Mouse (Mus musculus) Patski (cell line): ENCODE measurements around the gene Nr5a1. TPM values are rescaled to one million over a fixed set of nuclear protein-coding genes. Genes with fewer than 3 reads are reported as not detected.

Experiments
- ATAC-seq: fragments of 100-300 bp; one replicate; pipeline ENCODE4 v1.8.0; 2021
- CTCF ChIA-PET: fragments of 350-600 bp; sonication (Branson Sonifier 250); formaldehyde crosslinking; loops from one replicate; lab custom pipeline; 2022; ENCODE audit warnings: inconsistent platforms; lab: Charles Lee
- POLR2A ChIA-PET: fragments of 350-600 bp; sonication (Branson Sonifier 250); formaldehyde crosslinking; loops from one replicate; lab custom pipeline; 2022; ENCODE audit warnings: antibody characterized with exemption, inconsistent platforms; lab: Charles Lee
- DNase-seq: peaks from one replicate; pipeline ENCODE4 v3.0.0-alpha.2; 2011; ENCODE audit warnings: low read depth, low spot score
- H3K27me3 ChIP-seq: fragments of 371-371 bp; one replicate; pipeline ENCODE4 v1.5.1; 2021
- CTCF ChIP-seq: fragments of 100-300 bp; IDR thresholded peaks from one replicate; pipeline ENCODE4 v1.5.1; 2021
- in situ Hi-C: fragments of 300-500 bp; cut with MboI; formaldehyde crosslinking; loops from 3 replicates; pipeline ENCODE4 v1.11.1; 2018; ENCODE audit warnings: low pct_unique_long_range_greater_than_20kb, mixed read lengths
- polyA plus RNA-seq: library from polyadenylated mRNA; unstranded; gene quantifications from one replicate; pipeline ENCODE4 v1.2.3, GENCODE M21; 2021

Nr5a1 gene
- polyA plus RNA-seq, 1 experiment from 2014 or later = not detected

GRCm38 (mm10) chr2:38653293-38653619 lies 61.1 kb downstream of the Nr5a1 start:
- POLR2A ChIA-PET = interaction anchor here (0.9 kb wide), 1 partner anchor 29 kb away, joined by 3 read pairs; no protein-coding TSS in a partner anchor
- no peaks in the 10 kb centered on the region for H3K27me3 ChIP-seq
- DNase-seq (no peak), ATAC-seq (no peak)
- in situ Hi-C loops = no loop called here
- no peak for TF ChIP-seq CTCF
- CTCF ChIA-PET = interaction anchor here (1.5 kb wide), 1 partner anchor 39 kb away, joined by 3 read pairs; no protein-coding TSS in a partner anchor

GRCm38 (mm10) chr2:38652565-38653292 lies 61.6 kb downstream of the Nr5a1 start:
- TF ChIP-seq CTCF = no peak
- in situ Hi-C loops = no loop called here
- ATAC-seq = no peak
- ChIA-PET CTCF (interaction anchor here (1.5 kb wide), 1 partner anchor 39 kb away, joined by 3 read pairs; no protein-coding TSS in a partner anchor), POLR2A (no interaction called here)
- no peaks in the 10 kb centered on the region for H3K27me3 ChIP-seq
- peak; percentile 30 for DNase-seq

GRCm38 (mm10) chr2:38652098-38652497 lies 62.2 kb downstream of the Nr5a1 start:
- in situ Hi-C loops = no loop called here
- DNase-seq (no peak), ATAC-seq (no peak)
- no peak for TF ChIP-seq CTCF
- CTCF ChIA-PET = interaction anchor here (1.5 kb wide), 1 partner anchor 38 kb away, joined by 3 read pairs; no protein-coding TSS in a partner anchor
- POLR2A ChIA-PET = no interaction called here
- H3K27me3 ChIP-seq = no peaks in the 10 kb centered on the region

GRCm38 (mm10) chr2:38650340-38650739 lies 64.0 kb downstream of the Nr5a1 start:
- no peak for TF ChIP-seq CTCF
- ChIA-PET POLR2A (no interaction called here), CTCF (no interaction called here)
- H3K27me3 ChIP-seq = no peaks in the 10 kb centered on the region
- in situ Hi-C loops = no loop called here
- no peak for ATAC-seq
- no peak for DNase-seq

- CTCF ChIA-PET = interaction anchor here (1.4 to 2.4 kb wide), 3 partner anchors 10 to 35 kb away, joined by 4 to 8 read pairs (median 7); no protein-coding TSS in a partner anchor
- in situ Hi-C loops = loop anchor here (10.0 kb wide), 1 partner anchor 357 kb away; the partner anchor contains the start of genes Arpc5l and Rpl35
- no peak for ATAC-seq
Observed at GRCm38 (mm10) chr2:38647661-38648060, 66.7 kb downstream of the Nr5a1 start.

GRCm38 (mm10) chr2:38647201-38647606 lies 67.1 kb downstream of the Nr5a1 start:
- ATAC-seq = no peak
- H3K27me3 ChIP-seq = no peaks in the 10 kb centered on the region
- in situ Hi-C loops = loop anchor here (10.0 kb wide), 1 partner anchor 358 kb away; the partner anchor contains the start of genes Arpc5l and Rpl35
- no peak for DNase-seq
- POLR2A ChIA-PET = no interaction called here
- CTCF ChIA-PET = interaction anchor here (1.4 to 2.4 kb wide), 4 partner anchors 10 to 35 kb away, joined by 4 to 8 read pairs (median 6); no protein-coding TSS in a partner anchor
- TF ChIP-seq CTCF = no peak

More at GRCm38 (mm10) chr2:38647661-38648060, 66.7 kb downstream of the Nr5a1 start:
- peak; percentile 25 for DNase-seq
- TF ChIP-seq CTCF = no peak
- no peaks in the 10 kb centered on the region for H3K27me3 ChIP-seq
- POLR2A ChIA-PET = no interaction called here

GRCm38 (mm10) chr2:38645936-38646335 lies 68.4 kb downstream of the Nr5a1 start:
- DNase-seq = no peak
- in situ Hi-C loops = loop anchor here (10.0 kb wide), 1 partner anchor 359 kb away; the partner anchor contains the start of genes Arpc5l and Rpl35
- CTCF ChIA-PET = interaction anchor here (0.6 to 2.6 kb wide), 14 partner anchors 8 to 214 kb away, joined by 3 to 16 read pairs (median 4); no protein-coding TSS in a partner anchor
- POLR2A ChIA-PET = interaction anchor here (1.1 kb wide), 1 partner anchor 11 kb away, joined by 3 read pairs; no protein-coding TSS in a partner anchor
- peak; percentile 83 for TF ChIP-seq CTCF
- peak; percentile 88 for ATAC-seq
- no peaks in the 10 kb centered on the region for H3K27me3 ChIP-seq

GRCm38 (mm10) chr2:38643625-38644427 lies 70.5 kb downstream of the Nr5a1 start, which contains the start of gene Psmb7:
TSS of gene Psmb7 (minus strand) at chr2:38644087.
- ChIA-PET POLR2A (no interaction called here), CTCF (no interaction called here)
- in situ Hi-C loops = loop anchor here (10.0 kb wide), 1 partner anchor 361 kb away; the partner anchor contains the start of genes Arpc5l and Rpl35
- H3K27me3 ChIP-seq = no peaks in the 10 kb centered on the region
- ATAC-seq (peak; percentile 24), DNase-seq (peak; percentile 67)
- TF ChIP-seq CTCF = no peak

Other genes with a start within 250 kb of the Nr5a1 start
- gene Nek6, start 202.9 kb downstream of the Nr5a1 start, polyA plus RNA-seq = 157 TPM
- gene Psmb7, start 70.5 kb downstream of the Nr5a1 start, polyA plus RNA-seq = 269 TPM
- 4.9 TPM for gene Nr6a1, start 213.1 kb upstream of the Nr5a1 start, polyA plus RNA-seq
- 0.01 TPM for gene Olfml2a, start 217.4 kb upstream of the Nr5a1 start, polyA plus RNA-seq